Mouse (Mus musculus) left cerebral cortex, postnatal 14 days (tissue): Measurements from ENCODE around the gene Camk2g. TPM values are rescaled to one million over a fixed set of nuclear protein-coding genes. Genes with fewer than 3 reads are reported as not detected.

ENCODE experiments used
- DNase-seq, 2 experiments: peaks; one replicate each; pipeline ENCODE4 v3.0.0; 2021 to 2022; ENCODE audit warnings: low spot score in 2 of 2, mixed read lengths in 1 of 2
- intact Hi-C: fragments of 180-260 bp; cut with DNase I; formaldehyde crosslinking; loops from one replicate; pipeline ENCODE4 v1.15.1; 2025
- total RNA-seq, 2 experiments: library from RNA; stranded (reverse); gene quantifications; 2 replicates each; pipeline ENCODE4 v1.2.3; 2021

Camk2g gene
- total RNA-seq, 2 experiments from 2014 or later, result 305 to 316 TPM

DNA sequence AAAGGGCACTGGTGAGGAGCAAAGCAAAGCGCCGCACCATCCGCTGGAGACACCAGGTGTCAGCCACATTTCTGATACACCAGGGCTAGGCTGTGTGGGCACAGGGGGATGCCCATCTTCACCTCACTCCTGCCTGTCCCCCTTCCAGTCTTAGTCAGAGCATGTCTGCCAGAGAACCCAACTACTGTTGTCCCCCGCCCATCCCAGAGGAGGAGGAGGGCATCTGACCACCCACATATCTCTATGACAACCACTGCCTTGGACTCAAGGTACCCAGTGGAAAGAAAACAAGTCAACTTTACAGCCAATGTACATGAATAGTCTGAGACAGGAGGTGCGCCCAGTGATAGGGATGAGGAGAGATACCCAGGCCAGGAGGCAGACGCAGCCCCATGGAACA is 2.9 kb downstream of the Camk2g start:
- DNase-seq, result peak in 1 of 2 experiments; percentile 35
- intact Hi-C loops, result loop anchor here (1.0 kb wide), 1 partner anchor 23 kb away; no protein-coding TSS in a partner anchor

DNA sequence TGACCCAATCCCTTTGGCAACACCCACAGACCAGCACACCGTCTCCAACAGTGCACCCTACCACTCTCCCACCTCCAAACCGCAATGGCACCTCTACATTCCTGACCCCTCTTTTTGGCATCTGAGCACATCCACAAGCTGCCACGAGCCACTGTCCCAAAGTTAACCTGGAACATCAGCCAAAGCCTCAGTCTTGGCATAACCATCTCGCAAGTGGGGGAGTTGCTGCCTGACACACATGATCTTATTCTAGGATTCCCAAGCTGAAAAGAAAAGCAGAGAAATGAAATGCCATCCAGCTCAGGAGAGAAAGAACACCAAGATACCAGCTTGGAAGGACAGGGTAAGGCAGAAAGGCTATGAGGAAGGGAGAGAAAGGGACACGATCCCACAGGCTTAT is 3.4 kb downstream of the Camk2g start:
- intact Hi-C loops, result no loop called here
- DNase-seq, result no peak

DNA sequence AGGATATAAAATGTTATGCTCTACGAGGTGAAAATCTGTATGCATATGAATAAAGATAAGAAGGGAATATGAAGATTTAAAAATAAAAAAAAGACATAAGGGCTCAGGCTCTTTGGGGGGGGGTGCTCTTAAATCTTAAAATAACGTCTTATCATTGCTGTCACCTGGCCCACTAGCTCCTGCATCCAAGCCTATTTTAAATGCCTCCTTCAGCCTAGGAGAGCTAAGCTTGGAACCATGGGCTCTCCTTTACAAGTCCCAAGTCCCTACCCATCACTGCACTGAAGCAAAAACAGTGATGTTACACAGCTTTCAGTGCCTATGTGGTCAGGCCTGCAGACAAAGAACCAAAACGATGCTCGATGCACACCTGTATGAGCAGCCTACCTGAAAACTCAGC is 4.3 kb downstream of the Camk2g start:
- no peak for DNase-seq
- intact Hi-C loops, result no loop called here

GRCm38 (mm10) chr14:20788151-20788550 is 5.7 kb downstream of the Camk2g start:
- no peak for DNase-seq
- intact Hi-C loops, result no loop called here

DNA sequence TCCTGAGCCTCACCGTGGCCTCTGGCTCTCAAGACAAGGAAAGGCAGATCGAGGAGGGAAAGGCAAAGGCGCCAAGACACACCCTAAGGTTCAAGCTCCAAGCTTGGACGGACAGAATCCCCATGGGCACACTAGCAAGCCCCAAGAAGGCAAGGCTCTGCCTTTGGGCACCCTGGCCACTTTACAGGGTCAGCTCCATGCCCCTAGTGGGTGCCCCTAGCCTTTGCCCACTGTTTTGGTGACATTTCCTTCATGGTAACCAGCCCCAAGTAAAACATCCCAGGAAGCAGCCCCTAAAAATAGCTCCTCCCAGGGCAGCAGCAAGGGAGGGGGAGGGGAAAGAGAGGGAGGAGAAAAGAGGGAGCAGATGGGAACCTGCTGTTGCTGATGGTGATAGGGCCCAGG is 7.3 kb downstream of the Camk2g start:
- no peak for DNase-seq
- intact Hi-C loops, result no loop called here

DNA sequence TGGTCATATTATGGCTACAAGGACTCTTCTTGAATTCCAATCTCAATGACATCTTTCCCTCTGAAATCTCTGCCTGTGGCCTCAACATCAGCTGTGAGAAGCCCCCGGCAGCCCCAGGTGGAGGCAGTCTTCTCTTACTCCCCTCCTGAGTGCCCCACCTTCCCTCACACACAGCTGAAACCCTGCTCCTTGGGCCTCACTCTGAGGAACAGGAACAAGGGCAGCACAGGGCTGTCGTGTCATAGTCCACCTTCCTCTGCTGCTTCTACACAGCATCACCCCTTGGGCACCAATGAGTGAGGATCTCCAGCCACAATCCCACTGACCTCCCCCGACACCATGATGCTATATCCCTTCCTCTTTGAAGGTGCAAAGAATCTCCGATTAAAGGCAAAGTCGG is 7.9 kb downstream of the Camk2g start:
- intact Hi-C loops, result no loop called here
- DNase-seq, result no peak

DNA sequence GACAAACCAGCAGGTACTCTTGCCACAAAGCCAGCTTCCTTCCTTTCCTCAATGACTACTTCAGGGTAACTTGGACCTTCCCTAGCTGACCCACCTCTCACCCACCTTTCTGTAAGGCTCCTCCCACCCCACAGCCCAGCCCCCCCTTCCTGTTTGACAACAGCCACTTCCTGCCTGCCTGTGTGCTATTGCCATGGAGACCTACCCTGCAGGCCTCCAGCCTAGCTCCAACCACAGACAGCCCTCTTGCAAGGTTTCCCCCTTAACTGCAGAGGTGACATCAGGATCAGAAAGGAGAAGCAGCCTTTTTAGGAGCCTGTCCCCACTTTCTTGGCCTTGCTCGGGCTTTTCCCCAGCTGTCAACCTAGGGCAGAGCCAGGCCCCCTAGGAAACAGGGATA is 8.7 kb downstream of the Camk2g start:
- DNase-seq, result no peak
- intact Hi-C loops, result no loop called here

DNA sequence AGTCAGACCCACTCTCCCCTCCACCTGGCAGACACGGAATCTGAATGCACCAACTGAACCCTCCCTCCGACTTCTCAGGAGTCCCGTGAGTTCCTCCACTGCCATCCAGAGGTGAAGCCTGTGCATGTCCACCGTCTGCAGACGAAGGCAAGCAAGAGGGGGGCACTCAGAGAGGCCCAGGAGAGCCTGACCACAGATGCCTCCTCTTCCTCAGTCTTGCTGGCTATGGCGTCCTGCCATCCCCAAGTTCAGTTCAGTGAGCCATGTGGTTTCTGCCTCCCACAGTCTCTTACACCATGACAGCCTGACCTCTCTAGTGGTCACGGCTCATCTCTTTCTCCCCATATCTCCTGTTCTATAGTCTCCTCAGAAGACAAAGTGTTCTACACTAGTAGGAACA is 9.2 kb downstream of the Camk2g start:
- intact Hi-C loops, result no loop called here

DNA sequence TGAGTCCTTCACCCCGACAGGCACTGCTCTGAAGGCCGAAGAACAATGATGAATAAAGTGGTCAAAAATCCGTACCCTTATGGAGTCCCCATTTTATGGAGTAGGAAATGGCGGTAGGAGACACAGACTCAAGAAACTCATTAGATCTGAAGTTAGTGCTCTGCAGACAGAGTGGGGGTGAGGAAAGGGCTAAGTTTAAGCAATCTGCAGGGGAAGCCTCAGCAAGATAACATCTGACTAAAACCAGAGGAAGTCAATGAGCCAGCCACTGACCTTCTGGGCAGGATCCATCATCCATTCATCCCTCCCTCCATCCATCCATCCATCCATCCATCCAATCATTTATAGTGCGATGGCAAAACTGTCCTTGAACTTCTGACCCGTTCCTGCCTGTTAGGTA is 10.4 kb downstream of the Camk2g start:
- intact Hi-C loops, result no loop called here
- no peak for DNase-seq

More for the DNA sequence above, 9.2 kb downstream of the Camk2g start:
- DNase-seq, result no peak

- no peak for DNase-seq
- intact Hi-C loops, result no loop called here
Observed at GRCm38 (mm10) chr14:20782860-20783259, 11.0 kb downstream of the Camk2g start.

GRCm38 (mm10) chr14:20780217-20780616 is 13.7 kb downstream of the Camk2g start:
- intact Hi-C loops, result no loop called here
- no peak for DNase-seq

- peak in 1 of 2 experiments; percentile 45 for DNase-seq
- intact Hi-C loops, result no loop called here
Observed at GRCm38 (mm10) chr14:20778496-20778895, 15.4 kb downstream of the Camk2g start.

- intact Hi-C loops, result no loop called here
- DNase-seq, result no peak
Observed at GRCm38 (mm10) chr14:20775661-20776060, 18.2 kb downstream of the Camk2g start.

- intact Hi-C loops, result no loop called here
- DNase-seq, result no peak
Observed at GRCm38 (mm10) chr14:20773410-20773809, 20.5 kb downstream of the Camk2g start.

DNA sequence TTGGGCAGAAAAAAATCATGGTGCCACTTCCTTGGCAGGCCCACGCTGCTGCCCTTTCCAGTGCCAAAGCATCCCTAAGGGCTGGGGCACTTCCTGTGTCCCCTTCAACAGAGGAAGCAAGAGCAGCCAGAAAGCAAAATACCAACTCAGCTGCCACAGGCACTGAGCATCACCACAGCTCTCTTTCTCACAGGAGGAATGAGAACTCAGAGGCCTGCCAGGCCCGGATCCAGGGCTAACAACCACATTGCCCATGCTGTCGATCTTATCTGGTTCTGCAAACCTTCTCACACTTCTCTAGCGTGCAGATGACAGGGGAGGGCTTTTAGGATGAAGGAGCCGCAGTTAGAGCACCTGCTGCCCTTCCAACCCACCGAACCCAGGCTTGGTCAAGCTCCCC is 21.1 kb downstream of the Camk2g start:
- intact Hi-C loops, result no loop called here
- no peak for DNase-seq

GRCm38 (mm10) chr14:20771941-20772340 is 21.9 kb downstream of the Camk2g start:
- DNase-seq, result no peak
- intact Hi-C loops, result no loop called here

GRCm38 (mm10) chr14:20768581-20768980 is 25.3 kb downstream of the Camk2g start:
- intact Hi-C loops, result loop anchor here (1.0 kb wide), 1 partner anchor 23 kb away; no protein-coding TSS in a partner anchor
- peak in 1 of 2 experiments; percentile 31 for DNase-seq

DNA sequence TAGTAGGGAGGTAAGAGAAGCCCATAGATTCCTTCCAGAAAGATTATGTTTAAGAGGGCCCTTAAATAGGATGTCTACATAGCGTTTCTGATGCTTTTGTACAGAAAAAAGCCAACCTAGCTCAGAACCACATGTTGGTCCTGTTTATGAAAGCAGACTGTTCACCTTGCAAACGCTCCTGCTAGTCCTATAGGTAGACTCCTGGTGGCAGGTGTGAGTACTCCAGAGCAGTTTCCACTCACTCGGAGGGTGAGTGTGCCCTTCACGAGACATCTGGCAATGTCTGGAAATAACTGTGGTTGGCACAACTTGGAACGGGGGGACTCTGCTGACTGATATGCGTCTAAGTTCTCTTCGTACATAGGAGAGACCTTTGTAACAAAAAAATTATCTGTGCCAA is 26.0 kb downstream of the Camk2g start:
- intact Hi-C loops, result loop anchor here (1.0 to 2.0 kb wide), 2 partner anchors 23 to 105 kb away; no protein-coding TSS in a partner anchor
- DNase-seq, result no peak

- peak; percentile 91 for DNase-seq
- intact Hi-C loops, result loop anchor here (2.0 kb wide), 1 partner anchor 107 kb away; no protein-coding TSS in a partner anchor
Observed at GRCm38 (mm10) chr14:20765642-20766258, 28.1 kb downstream of the Camk2g start.

- DNase-seq, result no peak
- intact Hi-C loops, result no loop called here
Observed at GRCm38 (mm10) chr14:20764942-20765341, 28.9 kb downstream of the Camk2g start.

GRCm38 (mm10) chr14:20758768-20759435 is 35.0 kb downstream of the Camk2g start:
- no peak for DNase-seq
- intact Hi-C loops, result no loop called here
